Mouse (Mus musculus) cortical plate, adult 2 months (tissue): ENCODE data around the gene AK157302.

Source experiments
- CTCF ChIP-seq: fragments of 200-500 bp; IDR thresholded peaks from 2 replicates; pipeline ENCODE4 v1.5.1; 2011; ENCODE audit warnings: mild to moderate bottlenecking, control low read depth, low read length; ENCODE audit not compliant: insufficient read depth; ENCODE audit errors: extremely low read depth
- POLR2A ChIP-seq: fragments of 200-500 bp; IDR thresholded peaks from 2 replicates; pipeline ENCODE4 v1.6.1; 2011; ENCODE audit warnings: mild to moderate bottlenecking, low read length, control low read depth; ENCODE audit not compliant: insufficient read depth; ENCODE audit errors: extremely low read depth

GRCm38 (mm10) chr13:21492847-21493246, 2.2 kb upstream of the AK157302 start:
- TF ChIP-seq CTCF (no peak), POLR2A (no peak)
